Mouse (Mus musculus): ENCODE results near the gene Gm49387. TPM values are rescaled to one million over a fixed set of nuclear protein-coding genes. Genes with fewer than 3 reads are reported as not detected.

Gene Gm49387
- polyA plus RNA-seq, 1 experiment = not detected

- H3K4me1 ChIP-seq (ENCODE audit: control insufficient read depth, insufficient read depth, low read length) = peaks cover 12% of the 10 kb centered on the region
- H3K4me3 ChIP-seq (ENCODE audit: insufficient read depth, low read length) = no peak overlapping the region
- H3K27ac ChIP-seq (ENCODE audit: insufficient read depth, low read length) = peak overlapping the region; percentile 98
- TF ChIP-seq POLR2A (IDR thresholded peaks at IDR 0.05; ENCODE audit: extremely low read depth, insufficient read depth, low read length) = no peak
- TF ChIP-seq CTCF (IDR thresholded peaks at IDR 0.05; ENCODE audit: extremely low read depth, insufficient read depth, low read length) = no peak
Observed at GRCm38 (mm10) chr14:31663376-31664099, 22.9 kb upstream of the Gm49387 start.

GRCm38 (mm10) chr14:31662555-31663211 is 22.0 kb upstream of the Gm49387 start:
- Histone ChIP-seq H3K27ac (ENCODE audit: insufficient read depth, low read length) (peak overlapping the region; percentile 98), H3K4me1 (ENCODE audit: control insufficient read depth, insufficient read depth, low read length) (peaks cover 11% of the 10 kb centered on the region), H3K4me3 (ENCODE audit: insufficient read depth, low read length) (peak overlapping the region; percentile 34)
- TF ChIP-seq POLR2A (IDR thresholded peaks at IDR 0.05; ENCODE audit: extremely low read depth, insufficient read depth, low read length) (no peak; the same call in 1 of the 2 replicates), CTCF (IDR thresholded peaks at IDR 0.05; ENCODE audit: extremely low read depth, insufficient read depth, low read length) (no peak)

- peak overlapping the region; percentile 34 for H3K4me3 ChIP-seq (ENCODE audit: insufficient read depth, low read length)
- H3K4me1 ChIP-seq (ENCODE audit: control insufficient read depth, insufficient read depth, low read length) = peaks cover 11% of the 10 kb centered on the region
- H3K27ac ChIP-seq (ENCODE audit: insufficient read depth, low read length) = peak overlapping the region; percentile 98
- TF ChIP-seq POLR2A (IDR thresholded peaks at IDR 0.05; ENCODE audit: extremely low read depth, insufficient read depth, low read length) = peak; percentile 95
- TF ChIP-seq CTCF (IDR thresholded peaks at IDR 0.05; ENCODE audit: extremely low read depth, insufficient read depth, low read length) = no peak
Observed at GRCm38 (mm10) chr14:31661671-31662554, 21.2 kb upstream of the Gm49387 start.

- Histone ChIP-seq H3K4me1 (ENCODE audit: control insufficient read depth, insufficient read depth, low read length) (peaks cover 11% of the 10 kb centered on the region), H3K4me3 (ENCODE audit: insufficient read depth, low read length) (no peak overlapping the region), H3K27ac (ENCODE audit: insufficient read depth, low read length) (peak overlapping the region; percentile 89)
- no peak for TF ChIP-seq POLR2A (IDR thresholded peaks at IDR 0.05; ENCODE audit: extremely low read depth, insufficient read depth, low read length)
- TF ChIP-seq CTCF (IDR thresholded peaks at IDR 0.05; ENCODE audit: extremely low read depth, insufficient read depth, low read length) = no peak
Observed at GRCm38 (mm10) chr14:31660312-31661093, 19.8 kb upstream of the Gm49387 start.

- no peak overlapping the region for H3K4me3 ChIP-seq (ENCODE audit: insufficient read depth, low read length)
- peak overlapping the region; percentile 89 for H3K27ac ChIP-seq (ENCODE audit: insufficient read depth, low read length)
- H3K4me1 ChIP-seq (ENCODE audit: control insufficient read depth, insufficient read depth, low read length) = peaks cover 11% of the 10 kb centered on the region
- no peak for TF ChIP-seq POLR2A (IDR thresholded peaks at IDR 0.05; ENCODE audit: extremely low read depth, insufficient read depth, low read length)
- TF ChIP-seq CTCF (IDR thresholded peaks at IDR 0.05; ENCODE audit: extremely low read depth, insufficient read depth, low read length) = no peak
Observed at GRCm38 (mm10) chr14:31659501-31660181, 19.0 kb upstream of the Gm49387 start.

GRCm38 (mm10) chr14:31658126-31658680 is 17.5 kb upstream of the Gm49387 start:
- Histone ChIP-seq H3K4me1 (ENCODE audit: control insufficient read depth, insufficient read depth, low read length) (peaks cover 5% of the 10 kb centered on the region), H3K4me3 (ENCODE audit: insufficient read depth, low read length) (no peak overlapping the region), H3K27ac (ENCODE audit: insufficient read depth, low read length) (no peak overlapping the region)
- TF ChIP-seq POLR2A (IDR thresholded peaks at IDR 0.05; ENCODE audit: extremely low read depth, insufficient read depth, low read length) (no peak), CTCF (IDR thresholded peaks at IDR 0.05; ENCODE audit: extremely low read depth, insufficient read depth, low read length) (no peak)

- no peak overlapping the region for H3K4me3 ChIP-seq (ENCODE audit: insufficient read depth, low read length)
- TF ChIP-seq CTCF (IDR thresholded peaks at IDR 0.05; ENCODE audit: extremely low read depth, insufficient read depth, low read length) (peak; percentile 91), POLR2A (IDR thresholded peaks at IDR 0.05; ENCODE audit: extremely low read depth, insufficient read depth, low read length) (no peak)
- H3K4me1 ChIP-seq (ENCODE audit: control insufficient read depth, insufficient read depth, low read length) = peaks cover 3% of the 10 kb centered on the region
- no peak overlapping the region for H3K27ac ChIP-seq (ENCODE audit: insufficient read depth, low read length)
Observed at GRCm38 (mm10) chr14:31656857-31657645, 16.4 kb upstream of the Gm49387 start.
